Mouse (Mus musculus) lung, postnatal 25 days (tissue): ENCODE measurements at regions not wholly inside any gene's neighbourhood (a gene's known extent, or its start where the extent isn't known, plus 50 kb on each side); places are given as distances from the start of the nearest gene placed in this dataset.
A peak's percentile ranks its signal among the peaks of the same experiment; 100 is the strongest.

ENCODE experiments used
- DNase-seq: peaks from one replicate; pipeline ENCODE4 v3.0.0; 2022; ENCODE audit warnings: low spot score

DNA sequence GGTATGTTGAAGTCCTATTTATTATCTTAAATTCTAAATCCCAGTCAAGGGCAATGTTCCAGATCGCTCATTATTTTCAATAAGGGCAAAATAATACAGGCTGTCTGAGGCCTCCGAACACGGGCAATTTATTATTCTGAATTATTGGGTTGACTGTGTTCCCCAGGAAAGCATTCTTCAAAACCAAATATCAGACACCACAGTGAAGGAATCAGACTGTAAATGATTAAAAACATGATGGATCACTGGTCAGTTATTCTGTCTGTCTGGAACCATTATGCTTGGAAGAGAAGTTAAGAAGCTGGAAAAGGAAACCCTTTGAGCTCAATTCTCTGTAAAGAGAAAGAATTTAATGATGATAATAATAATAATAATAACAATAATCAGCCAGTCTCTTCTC is 417.4 kb upstream of the Dcn start:
- no peak for DNase-seq

DNA sequence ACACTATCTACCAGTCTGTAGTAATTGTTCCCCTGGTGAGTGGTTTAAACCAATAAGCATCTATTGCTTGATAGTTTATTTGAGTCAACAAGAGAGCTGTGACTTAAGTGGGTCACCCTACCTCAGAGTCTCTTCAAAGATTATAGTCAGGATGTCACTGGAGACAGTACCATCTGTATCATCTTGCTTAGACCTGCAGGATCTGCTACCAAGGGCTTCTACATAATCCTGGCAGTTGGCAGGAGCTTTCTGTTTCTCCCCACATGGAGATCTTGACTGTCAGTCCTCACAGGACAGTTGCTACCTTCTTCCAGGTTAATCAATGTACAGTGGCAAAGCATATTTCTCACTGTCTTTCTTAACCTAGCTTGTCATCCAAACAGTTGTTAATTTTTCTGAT is 414.9 kb upstream of the Dcn start:
- DNase-seq: no peak

DNA sequence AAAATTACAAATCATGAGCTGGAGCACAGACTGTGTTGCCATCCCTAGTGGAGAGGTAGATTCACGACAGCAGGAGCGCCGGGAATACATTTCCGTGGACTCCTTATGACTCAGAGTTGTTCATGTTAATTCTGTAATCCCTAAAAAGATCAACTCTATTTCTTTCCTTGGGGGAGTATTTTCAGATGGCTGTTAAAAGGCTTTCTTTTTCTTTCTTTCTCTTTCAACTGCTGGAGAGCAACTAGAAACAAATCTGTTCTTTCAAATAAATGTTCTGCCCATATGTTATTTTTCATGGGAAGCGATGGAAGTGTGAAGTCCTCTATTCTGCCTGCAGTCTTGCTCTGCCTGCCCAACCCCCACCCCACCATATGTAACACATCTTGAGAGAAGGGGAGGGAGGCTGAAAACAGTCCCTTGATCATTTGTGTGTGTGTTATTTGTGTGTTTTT is 401.4 kb upstream of the Dcn start:
- no peak for DNase-seq

DNA sequence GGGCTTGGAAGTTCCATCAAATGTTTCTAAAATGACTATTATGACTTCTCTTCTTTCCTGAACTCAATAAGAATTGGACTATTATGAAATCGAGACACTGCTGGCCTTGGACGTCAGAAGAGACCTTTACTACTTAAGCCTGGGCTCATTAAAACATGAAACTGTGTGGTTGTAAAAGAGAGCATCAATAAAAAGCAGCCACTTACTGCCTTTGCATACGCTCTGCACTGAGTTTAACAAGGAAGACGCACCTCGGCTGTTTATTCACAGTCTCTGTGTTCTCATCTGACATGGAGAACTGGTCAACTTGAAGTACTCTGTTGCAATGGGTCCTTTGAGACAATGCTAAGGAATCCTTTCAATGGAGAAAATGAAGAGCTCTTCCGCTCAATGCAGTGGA is 399.8 kb upstream of the Dcn start:
- DNase-seq: no peak

DNA sequence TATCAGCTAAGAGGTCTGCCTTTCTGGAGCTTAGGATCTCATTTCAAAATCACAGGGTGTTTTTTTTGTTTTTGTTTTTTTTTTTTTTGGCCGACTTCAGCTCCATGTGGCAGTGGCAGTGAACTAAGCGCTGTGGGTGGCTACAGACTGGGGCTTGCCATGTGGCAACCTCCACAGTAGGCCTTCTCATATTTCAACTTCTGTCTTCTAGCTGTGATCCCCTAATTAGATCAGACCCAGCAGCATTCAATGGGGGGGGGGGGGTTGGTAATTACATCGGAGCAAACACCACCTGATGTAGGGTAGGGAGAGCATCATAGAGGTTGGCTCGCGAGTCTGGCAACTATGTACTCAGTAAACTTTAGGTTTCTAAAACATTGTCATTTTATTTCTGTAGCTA is 392.1 kb upstream of the Dcn start:
- DNase-seq: no peak

DNA sequence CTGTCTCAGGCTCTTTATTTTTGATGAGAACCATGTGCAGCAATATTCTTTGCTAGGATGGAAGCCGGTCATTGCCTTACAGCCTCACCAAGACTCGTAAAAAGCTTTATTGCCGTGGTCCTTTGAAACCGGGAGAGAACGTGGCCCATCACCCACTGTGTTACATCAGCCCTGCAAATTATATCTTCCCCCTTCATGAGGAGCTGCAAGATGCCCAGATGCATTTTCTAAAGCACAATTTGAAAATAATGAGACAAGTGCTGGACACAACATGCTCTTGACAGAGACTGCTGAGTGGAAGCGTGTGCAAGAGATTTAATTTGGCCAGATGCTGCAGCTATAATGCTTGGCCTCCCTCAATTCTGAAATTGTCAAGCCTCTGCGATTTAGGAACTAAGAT is 389.2 kb upstream of the Dcn start:
- DNase-seq: no peak

DNA sequence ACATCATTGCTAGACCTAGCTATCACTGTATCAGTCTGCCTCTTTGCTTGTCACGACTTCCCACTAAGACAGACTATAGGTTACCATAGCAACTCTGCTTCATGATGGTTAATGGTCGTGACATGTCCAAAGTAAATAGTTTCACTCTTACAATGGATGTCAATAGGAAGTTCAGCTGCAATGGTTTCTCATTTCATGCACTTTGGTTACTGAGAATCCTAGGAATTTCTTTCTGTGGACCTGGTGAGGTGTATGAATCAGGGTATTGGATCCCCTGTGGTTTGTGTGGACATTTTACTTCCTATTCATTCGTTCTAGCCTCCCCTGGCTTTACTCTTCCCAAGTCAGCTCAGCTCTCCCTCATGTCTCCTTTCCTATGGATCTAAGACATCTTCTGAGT is 385.5 kb upstream of the Dcn start:
- no peak for DNase-seq

DNA sequence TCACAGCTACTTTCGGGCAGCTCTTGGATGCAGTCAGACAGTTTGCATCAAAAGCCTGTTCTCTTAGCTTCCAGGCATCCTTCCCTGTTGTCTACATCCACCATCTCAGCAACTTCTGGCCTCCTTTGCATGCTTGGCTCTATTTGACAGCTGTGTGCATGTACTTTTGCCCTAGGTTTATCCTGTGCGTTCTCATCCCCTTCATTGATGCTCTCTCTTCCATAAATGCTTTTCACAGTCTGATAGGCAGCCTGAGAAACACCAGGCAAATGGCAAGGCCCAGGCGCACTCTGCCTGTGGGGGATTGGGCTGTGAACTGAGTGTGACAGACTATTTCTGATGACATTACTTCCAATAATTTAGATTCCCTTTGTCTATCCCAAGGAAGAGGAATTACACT is 364.9 kb upstream of the Dcn start:
- no peak for DNase-seq

DNA sequence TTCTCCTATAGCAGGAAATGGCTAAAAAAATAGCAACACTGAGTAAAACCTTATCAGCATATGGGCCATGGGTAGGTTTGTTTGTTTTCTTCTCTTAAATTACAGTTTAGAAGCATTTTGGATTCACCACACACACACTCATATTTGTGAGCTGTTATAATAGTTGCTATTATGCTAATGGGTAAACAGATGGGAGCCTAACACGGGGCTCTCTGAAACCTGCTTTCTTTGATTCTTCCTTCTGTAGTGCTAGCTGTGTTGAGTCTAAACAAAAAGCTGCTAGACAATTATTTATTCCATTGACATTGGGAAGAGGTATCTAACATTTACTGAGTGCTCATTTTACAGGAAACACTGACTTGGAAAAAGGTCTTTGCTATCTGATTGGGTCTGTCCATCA is 356.7 kb upstream of the Dcn start:
- no peak for DNase-seq

DNA sequence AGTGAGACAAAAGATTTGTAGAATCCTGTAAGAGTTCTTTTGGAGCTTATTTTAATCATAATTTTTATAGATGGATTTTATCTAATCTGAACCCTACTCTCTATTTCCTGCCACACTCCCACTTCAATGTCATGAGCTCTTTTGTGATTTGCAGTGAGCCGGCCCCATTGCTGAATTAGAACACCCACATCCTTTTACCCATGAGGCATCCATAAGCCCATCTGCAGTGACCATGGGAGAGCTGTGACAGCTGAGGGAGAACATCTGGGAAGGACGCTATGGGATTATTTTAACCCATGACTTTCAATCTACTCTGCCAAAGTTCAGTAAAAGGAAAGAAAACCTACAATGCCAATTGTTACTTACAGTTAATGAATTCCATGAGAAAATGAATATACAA is 337.8 kb upstream of the Dcn start:
- no peak for DNase-seq

DNA sequence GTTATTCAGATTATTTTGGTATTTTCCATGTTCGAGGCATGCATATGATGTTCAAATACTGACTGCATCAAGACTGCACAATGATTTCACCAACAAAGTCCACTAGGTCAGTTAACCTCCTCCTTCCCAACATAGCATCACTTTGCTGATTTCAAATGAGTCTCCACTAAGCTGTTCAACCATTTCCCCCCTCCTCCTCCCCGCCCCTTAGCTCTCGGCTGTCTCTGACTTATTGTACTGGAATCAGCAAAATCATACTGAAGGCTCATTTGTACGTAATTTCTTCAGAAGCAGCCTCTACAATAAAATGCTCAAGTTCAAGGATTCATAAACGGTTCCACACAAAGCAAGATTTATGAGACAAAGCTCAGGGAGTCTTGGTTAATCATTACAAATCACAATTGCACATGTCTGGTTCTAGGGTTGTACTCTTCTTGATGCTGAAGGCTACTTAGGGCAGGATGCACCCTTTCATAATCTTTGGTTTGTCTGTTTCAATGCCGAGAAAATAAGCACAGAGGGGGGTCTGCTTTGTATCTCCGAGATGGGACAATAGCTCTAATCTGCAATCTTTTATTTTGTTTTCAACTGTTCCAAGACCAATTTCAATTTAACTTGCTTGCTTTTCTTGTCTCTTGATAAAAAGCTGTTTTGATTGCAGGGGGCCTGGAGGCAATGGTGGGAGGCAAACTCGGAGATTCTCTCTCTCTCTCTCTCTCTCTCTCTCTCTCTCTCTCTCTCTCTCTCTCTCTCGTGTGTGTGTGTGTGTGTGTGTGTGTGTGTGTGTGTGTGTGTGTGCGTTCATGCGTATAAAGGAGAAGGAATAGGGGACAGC is 320.6 kb upstream of the Dcn start:
- DNase-seq: no peak

DNA sequence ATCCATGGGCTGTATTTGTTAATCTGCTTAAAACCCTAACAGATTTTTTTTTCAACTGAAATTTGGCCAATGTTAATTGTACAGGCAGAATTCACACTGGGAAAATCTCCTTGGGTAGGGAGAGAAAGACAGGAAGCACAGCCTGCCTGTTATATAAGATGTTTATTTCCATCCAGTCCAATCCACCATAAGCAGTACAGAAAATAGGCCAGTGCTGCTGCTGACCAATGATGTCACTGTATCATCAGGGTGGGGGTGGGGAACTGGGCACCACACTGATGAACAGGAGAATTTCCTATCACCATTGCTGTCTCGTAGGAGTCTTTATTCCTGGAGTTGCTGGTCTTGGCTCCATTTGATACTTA is 320.0 kb upstream of the Dcn start:
- DNase-seq: no peak

DNA sequence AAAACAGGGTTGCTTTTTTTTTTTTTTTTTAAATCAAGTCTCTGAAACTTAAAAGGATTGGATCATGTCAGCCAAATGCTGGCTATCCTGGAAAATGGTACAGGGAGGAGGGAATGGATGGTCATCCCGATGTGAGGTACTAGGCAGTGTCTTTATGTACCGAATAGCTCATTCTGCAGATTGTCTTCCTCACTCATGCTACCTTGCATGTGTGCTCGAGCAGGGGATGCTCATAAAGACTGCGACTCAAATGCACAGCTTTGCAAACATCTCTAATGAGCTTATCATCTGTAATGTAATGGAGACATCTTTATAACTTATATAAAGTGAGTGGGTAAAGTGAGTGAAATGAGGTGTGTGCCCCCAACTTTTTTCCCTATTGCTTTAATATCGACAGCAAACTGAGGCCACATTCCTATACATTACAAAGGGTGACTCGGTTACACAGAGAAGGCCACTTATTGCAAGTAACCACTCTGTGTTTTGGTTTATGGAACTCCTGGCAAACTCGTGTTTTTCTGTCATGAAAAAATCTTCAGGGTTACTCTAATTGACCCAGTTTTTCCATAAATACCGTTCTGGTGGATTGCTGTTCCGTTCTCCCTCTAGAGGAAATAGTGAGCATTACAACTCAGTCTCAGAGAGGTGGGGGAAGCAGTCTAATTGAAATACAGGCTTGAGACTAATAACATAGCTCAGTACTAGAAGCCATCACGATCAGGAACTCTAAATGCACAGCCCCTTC is 319.4 kb upstream of the Dcn start:
- peak; percentile 64 for DNase-seq

DNA sequence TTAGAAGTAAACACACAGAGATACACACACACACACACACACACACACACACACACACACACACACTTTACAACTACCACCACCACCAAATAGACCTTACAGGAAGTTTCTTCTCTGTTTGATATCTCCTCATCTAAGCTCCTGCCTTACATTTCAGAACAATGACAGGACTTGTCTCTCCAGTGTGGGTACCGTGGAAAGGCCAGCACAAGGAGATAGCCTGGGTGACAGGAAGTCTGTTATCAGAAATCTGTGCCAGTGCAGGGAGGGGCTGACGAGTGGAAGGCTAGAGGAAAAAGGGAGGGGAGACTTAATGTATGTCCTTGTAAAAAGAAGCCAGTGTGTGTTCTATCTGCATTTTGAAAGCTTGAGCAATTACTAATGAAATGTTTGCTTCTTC is 318.5 kb upstream of the Dcn start:
- DNase-seq: peak; percentile 1

DNA sequence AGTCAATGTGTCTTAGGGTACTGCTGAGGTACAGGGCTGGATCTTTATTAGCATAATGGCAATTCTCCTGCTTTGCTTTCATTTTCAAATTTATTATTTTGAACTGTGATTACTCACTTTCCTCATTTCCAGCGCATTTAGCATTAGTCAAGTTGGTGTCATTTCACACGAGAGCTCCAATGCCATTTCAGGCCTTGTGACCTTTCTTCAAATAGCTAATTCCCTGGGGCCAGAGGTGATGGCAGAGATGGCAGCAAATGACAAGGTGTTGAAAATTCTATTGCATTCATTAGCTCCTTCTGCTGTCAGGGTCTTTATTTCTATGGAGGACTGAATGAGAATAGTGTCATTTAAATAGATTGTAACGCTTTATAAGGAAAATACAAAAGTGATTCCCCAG is 300.9 kb upstream of the Dcn start:
- DNase-seq: no peak

DNA sequence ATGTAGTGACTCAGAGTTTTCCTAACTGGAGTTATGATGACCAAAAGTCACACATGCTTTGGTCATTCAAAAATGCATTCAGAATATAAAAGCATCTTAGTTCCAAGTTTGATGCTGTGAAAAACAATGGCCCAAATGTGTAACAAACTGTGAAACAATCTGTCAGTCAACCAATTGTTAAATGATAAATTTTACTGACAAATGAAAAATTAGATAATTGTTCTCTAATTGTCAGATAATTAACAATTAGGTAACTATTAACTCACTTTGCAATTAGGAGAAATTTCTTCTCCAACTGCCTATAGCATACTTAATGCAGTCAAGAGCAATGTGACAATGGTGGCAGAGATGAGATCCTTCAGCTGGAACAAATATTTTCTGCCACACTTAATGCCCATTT is 289.7 kb upstream of the Dcn start:
- no peak for DNase-seq

DNA sequence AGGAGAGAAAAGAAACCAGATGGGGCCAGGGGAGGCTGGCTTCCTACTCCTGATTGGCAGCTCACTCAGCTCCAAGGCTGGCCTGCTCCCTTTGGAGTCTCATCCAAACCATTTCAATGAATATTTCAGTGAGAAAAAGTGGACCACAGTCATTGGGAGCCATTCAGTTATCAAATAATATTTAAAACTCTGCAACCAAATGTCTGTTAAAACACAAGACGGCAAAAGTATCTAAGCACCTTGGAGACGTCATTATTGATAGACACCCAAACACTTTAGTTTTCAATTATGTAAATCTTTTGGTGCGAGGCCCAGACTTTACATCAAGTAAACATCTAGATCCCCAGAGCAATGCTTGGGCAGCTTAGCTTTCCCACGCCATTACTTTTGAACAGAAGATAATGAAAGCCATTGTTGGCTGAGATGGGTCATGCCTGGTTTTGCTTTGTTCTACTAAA is 268.1 kb upstream of the Dcn start:
- DNase-seq: no peak

DNA sequence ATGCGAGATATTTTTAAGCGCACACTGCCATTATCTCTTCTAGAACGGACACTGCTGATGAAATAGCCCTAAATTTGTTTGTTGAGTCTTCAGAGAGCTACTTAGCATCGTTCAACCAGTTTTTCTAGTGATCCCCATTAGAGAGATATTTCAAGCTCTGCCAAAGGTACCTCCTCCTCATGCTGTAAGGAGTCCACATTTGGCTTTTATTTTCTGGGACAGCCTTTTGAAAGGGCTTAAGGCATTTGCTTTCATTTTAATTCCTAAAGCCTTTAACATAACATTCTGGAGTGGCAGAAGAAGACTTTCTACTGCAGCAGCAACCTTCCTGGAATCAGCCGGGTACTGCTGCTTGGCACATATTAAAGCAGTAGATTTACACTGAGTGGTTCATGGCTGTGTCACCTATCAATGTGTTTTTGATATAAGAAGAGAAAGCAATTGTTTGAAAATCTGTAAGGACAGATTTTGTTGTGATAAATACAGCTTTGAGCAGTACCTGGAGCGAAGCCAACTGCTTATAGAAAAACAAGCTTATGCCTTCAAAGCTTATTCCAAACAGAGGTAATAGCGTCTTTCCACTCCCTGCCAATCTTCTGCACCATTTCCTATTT is 267.5 kb upstream of the Dcn start:
- DNase-seq: no peak

DNA sequence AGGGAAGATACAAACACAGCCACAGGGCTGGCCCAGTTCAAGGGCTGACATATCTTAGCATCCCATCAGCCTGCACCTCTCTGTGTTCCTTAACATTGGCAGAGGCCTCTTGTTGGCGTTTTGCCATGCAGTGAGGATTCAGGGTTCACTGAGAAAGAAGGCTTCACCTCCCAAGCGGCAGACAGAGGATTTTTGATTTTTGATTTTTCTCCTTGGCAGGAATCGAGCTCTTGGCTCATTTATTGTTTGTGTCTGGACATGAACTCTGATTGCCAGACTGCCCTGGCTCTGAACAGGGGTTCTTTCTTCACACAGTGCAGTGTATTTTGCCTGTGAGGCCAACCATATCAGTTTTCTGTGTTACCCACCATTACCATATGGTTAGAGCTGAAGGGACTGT is 259.9 kb upstream of the Dcn start:
- peak; percentile 14 for DNase-seq

DNA sequence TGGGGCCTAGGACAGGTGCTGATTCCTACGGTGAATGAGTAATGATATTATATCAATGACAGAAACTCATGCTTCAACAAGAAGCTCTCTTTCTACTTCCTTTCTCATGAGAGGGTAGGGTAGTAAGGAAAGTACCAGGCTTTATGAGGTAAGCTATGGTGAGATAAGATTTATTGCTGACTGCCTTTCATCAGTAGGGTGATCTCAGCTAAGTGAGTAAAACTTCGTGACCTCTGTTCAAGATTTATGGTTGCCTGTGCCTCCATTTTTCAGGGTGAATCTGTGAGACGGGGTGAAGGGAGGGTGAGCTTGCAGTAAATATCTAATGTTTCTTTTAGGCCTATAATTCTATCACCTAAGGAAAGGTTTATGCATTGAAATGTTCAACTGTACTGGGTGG is 259.0 kb upstream of the Dcn start:
- DNase-seq: no peak

DNA sequence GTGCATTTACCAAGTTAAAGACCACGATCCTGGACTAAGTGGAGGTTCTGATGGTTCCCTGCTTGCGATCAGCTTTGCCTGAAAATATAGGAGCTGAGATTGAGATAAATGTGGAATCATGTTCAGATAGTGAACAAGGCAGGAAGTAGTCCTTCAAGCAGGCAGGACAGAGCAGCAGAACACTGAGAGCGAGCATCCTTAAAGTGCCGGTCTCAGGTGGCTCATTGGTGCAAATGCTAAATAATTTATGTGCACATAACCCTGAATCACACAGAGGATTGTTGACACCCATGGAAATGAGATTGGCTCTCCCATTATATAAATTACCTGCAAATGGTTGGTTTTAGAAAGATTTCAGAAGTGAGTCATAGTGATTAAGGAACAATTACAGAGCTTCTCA is 243.8 kb upstream of the Dcn start:
- DNase-seq: no peak

DNA sequence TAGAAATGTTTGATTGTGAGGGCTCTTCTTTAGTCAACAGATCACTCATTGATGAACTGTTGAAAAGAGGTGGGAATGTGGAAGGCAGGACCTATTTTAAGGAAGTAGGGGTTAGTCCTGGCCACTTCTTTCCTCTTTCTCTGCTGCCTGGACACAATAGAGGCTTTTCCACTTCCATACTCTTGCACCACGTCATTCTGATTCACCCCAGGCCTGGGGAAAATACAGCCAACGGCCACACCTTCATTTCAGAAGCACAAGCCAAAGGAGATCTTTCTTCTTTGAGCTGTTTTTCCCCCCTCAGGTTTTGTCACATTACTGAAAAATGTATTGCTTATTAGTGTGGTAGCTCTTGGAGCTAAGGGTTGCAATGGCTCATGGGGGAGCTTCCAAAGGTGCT is 237.9 kb upstream of the Dcn start:
- DNase-seq: no peak

DNA sequence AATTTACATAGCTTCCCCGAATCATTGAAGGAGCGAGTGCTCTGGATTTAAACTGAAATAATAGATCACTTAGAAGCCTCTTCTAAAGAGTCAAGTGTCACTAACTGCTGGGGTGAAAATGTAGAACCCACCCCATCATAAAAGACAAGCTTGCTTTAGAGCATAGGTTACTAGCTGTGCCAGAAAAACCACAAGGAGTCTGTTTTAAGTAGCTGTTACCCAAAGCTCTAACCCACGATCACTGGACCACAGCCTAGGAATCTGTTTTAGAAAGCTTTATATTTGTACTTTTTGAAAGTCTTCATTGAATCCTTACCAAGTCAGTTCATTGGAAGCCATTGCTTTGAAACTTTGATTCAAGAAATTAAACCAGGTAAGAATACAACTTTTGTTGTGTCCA is 233.7 kb upstream of the Dcn start:
- DNase-seq: no peak
